26 mouse cellular contexts compared by ENCODE assay signal in genomic region chr8:47884306-47884705, GRCm38 (mm10).
DNase-seq lines count a peak whose midpoint lies in the region; ATAC-seq lines count a peak whose summit lies in the region.
"Had no signal": no experiment of that assay in that cellular context is flagged by ENCODE, and none has a peak within 500 bp of the region (broad histone marks: within the 10 kb centered on the region; RNA-seq: fewer than 3 reads in every experiment).

No protein-coding gene starts in this region.

- ATAC-seq in intestine, embryonic 16.5 days = peak; percentile 62
- ATAC-seq in intestine, embryonic 15.5 days = no peak
- ATAC-seq in kidney, embryonic 14.5 days (ENCODE audit: low FRiP score, low TSS enrichment) = no peak
- ATAC-seq: forebrain, embryonic 15.5 days; hindbrain, embryonic 16.5 days; Patski had no signal

- H3K4me1 ChIP-seq in intestine, embryonic 16.5 days (ENCODE audit: control insufficient read depth, insufficient read depth, low read length) = no peaks in the 10 kb centered on the region
- no peaks in the 10 kb centered on the region for H3K4me1 ChIP-seq in intestine, embryonic 15.5 days (replicated peaks)
- no peaks in the 10 kb centered on the region for H3K4me1 ChIP-seq in kidney, embryonic 14.5 days (ENCODE audit: control insufficient read depth, insufficient read depth, low read length)
- H3K4me1 ChIP-seq: forebrain, embryonic 12.5 days; forebrain, embryonic 15.5 days; hindbrain, embryonic 13.5 days had no signal

- H3K36me3 ChIP-seq in intestine, embryonic 16.5 days (ENCODE audit: control insufficient read depth, insufficient read depth, low read length) = no peaks in the 10 kb centered on the region; the same call in 1 of the 2 replicates
- H3K36me3 ChIP-seq in intestine, embryonic 15.5 days = no peaks in the 10 kb centered on the region; the same call in 1 of the 2 replicates
- peaks cover 41% of the 10 kb centered on the region for H3K36me3 ChIP-seq in kidney, embryonic 14.5 days (ENCODE audit: control insufficient read depth, insufficient read depth, low read length)
- H3K36me3 ChIP-seq: forebrain, embryonic 15.5 days had no signal

- DNase-seq in kidney, adult 8-10 months = peak; percentile 43 to 46
- DNase-seq in kidney, postnatal 4 days = no peak
- DNase-seq in kidney, postnatal 36 days = peak; percentile 34 to 41
- DNase-seq: adrenal gland, postnatal 10 days; adrenal gland, postnatal 36 days; B cell, adult 2 months; cerebellum, adult 18-20 months; cerebellum, adult 9-10 months; cerebellum, postnatal 14 days; gastrocnemius, postnatal 25 days; heart, adult 18-20 months; heart, postnatal 10 days; heart, postnatal 36 days had no signal

- no peaks in the 10 kb centered on the region for H3K9me3 ChIP-seq in intestine, embryonic 16.5 days (ENCODE audit: control insufficient read depth, low read length)
- no peaks in the 10 kb centered on the region for H3K9me3 ChIP-seq in intestine, embryonic 15.5 days
- no peaks in the 10 kb centered on the region for H3K9me3 ChIP-seq in kidney, embryonic 14.5 days (ENCODE audit: control insufficient read depth, low read length)
- H3K9me3 ChIP-seq: forebrain, embryonic 12.5 days; forebrain, embryonic 15.5 days; G1E; heart, embryonic 12.5 days; heart, embryonic 15.5 days; hindbrain, embryonic 10.5 days; hindbrain, embryonic 13.5 days had no signal

- H3K4me3 ChIP-seq in intestine, embryonic 16.5 days (ENCODE audit: low read length) = no peak overlapping the region
- H3K4me3 ChIP-seq in intestine, embryonic 15.5 days (replicated peaks) = no peak overlapping the region
- no peak overlapping the region for H3K4me3 ChIP-seq in kidney, embryonic 14.5 days (ENCODE audit: low read length)
- H3K4me3 ChIP-seq: forebrain, embryonic 12.5 days; forebrain, embryonic 15.5 days; heart, embryonic 12.5 days; heart, embryonic 15.5 days; hindbrain, embryonic 10.5 days; hindbrain, embryonic 13.5 days had no signal

- no peak overlapping the region for H3K4me2 ChIP-seq in intestine, embryonic 16.5 days (ENCODE audit: low read depth, low read length)
- H3K4me2 ChIP-seq in intestine, embryonic 15.5 days (replicated peaks) = no peak overlapping the region
- no peak overlapping the region for H3K4me2 ChIP-seq in kidney, embryonic 14.5 days (replicated peaks; ENCODE audit: low read depth, low read length)
- H3K4me2 ChIP-seq: forebrain, embryonic 12.5 days; forebrain, embryonic 15.5 days; heart, embryonic 12.5 days; heart, embryonic 15.5 days; hindbrain, embryonic 13.5 days had no signal

- H3K27me3 ChIP-seq in intestine, embryonic 16.5 days (replicated peaks; ENCODE audit: control insufficient read depth, insufficient read depth, low read length) = no peaks in the 10 kb centered on the region
- no peaks in the 10 kb centered on the region for H3K27me3 ChIP-seq in intestine, embryonic 15.5 days (replicated peaks)
- no peaks in the 10 kb centered on the region for H3K27me3 ChIP-seq in kidney, embryonic 14.5 days (ENCODE audit: control insufficient read depth, insufficient read depth, low read length)
- H3K27me3 ChIP-seq: CH12.LX; forebrain, embryonic 12.5 days; forebrain, embryonic 15.5 days; heart, embryonic 12.5 days; heart, embryonic 15.5 days; hindbrain, embryonic 13.5 days; Patski had no signal

- H3K27ac ChIP-seq in intestine, embryonic 16.5 days (ENCODE audit: low read length) = no peak overlapping the region
- H3K27ac ChIP-seq in intestine, embryonic 15.5 days = no peak overlapping the region
- no peak overlapping the region for H3K27ac ChIP-seq in kidney, embryonic 14.5 days (ENCODE audit: low read depth, low read length)
- H3K27ac ChIP-seq: forebrain, embryonic 12.5 days; forebrain, embryonic 15.5 days; heart, embryonic 15.5 days; hindbrain, embryonic 10.5 days; hindbrain, embryonic 13.5 days had no signal

- WGBS in intestine, embryonic 16.5 days = 56% methylated on average over 5 of the region's 5 CpGs
- 68% methylated on average over 5 of the region's 5 CpGs for WGBS in intestine, embryonic 15.5 days
- 91% methylated on average over 5 of the region's 5 CpGs for WGBS in kidney, embryonic 14.5 days

- H3K9ac ChIP-seq in intestine, embryonic 16.5 days (ENCODE audit: low read depth, low read length) = no peak overlapping the region
- H3K9ac ChIP-seq in intestine, embryonic 15.5 days = no peak overlapping the region
- no peak overlapping the region for H3K9ac ChIP-seq in kidney, embryonic 14.5 days (ENCODE audit: low read depth, low read length)
- H3K9ac ChIP-seq: forebrain, embryonic 12.5 days; forebrain, embryonic 15.5 days; heart, embryonic 12.5 days; heart, embryonic 15.5 days; hindbrain, embryonic 13.5 days had no signal

Comparison
In these comparisons a context has a peak if more than half of its experiments do, and no peak if none do; other contexts are left out.
1. DNase-seq: peak in kidney, adult 8-10 months (2 of 2) and kidney, postnatal 36 days (2 of 2); none in kidney, postnatal 4 days (0 of 2).